Mouse (Mus musculus) neutrophil, adult 83 days (primary cell): Measurements from ENCODE around the gene Tshb. TPM values are rescaled to one million over a fixed set of nuclear protein-coding genes. Genes with fewer than 3 reads are reported as not detected.

Source experiments
- total RNA-seq, 2 experiments: library from RNA; stranded (reverse); gene quantifications; one replicate each; pipeline ENCODE4 v1.2.4; 2023

Gene Tshb
- not detected for total RNA-seq

GRCm38 (mm10) chr3:102782618-102783017 is at the start of gene Tshb:
TSS of gene Tshb (minus strand) at chr3:102782718.

DNA sequence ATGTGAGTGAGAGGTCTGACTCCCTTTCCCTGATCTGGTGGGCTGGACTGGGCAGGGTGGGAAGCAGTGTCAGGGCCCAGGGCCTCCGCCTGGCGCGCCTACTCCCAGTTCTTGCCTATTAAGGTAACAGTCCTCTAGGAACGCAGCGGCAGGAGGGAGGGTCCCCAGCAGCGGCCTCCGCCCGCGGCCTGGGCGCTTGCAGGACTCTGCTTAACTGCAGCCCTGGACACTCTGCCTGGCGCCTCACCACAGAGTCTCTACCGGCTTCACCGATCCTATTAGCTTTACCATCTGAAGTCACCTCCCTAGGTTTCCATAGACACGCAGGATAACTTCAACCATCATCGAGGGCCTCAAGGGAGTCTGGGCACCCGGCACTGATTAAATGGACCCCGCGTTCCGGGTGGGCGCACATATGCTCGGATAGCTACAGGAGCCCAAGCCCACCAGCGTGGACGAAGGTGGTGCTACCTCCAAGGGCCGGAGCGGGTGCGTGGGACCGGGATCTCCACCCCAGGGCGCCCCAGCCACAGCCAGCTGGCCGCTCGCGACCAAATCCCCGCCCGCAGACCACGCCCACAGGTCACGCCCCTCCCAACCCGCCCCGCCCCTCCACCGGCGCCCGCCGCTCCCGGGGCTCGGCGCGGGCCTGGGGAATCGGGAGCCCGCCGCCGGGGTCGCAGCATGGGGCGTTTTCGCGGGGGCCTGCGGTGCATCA is 48.0 kb downstream of the Tshb start, which contains the start of gene Tspan2:
Tspan2 (plus strand) TSS at position 217 of the 718 bp plus-strand sequence.

Other genes with a start within 250 kb of the Tshb start
- 10 to 100 TPM; 23.6 to 27.0 TPM for gene Tspan2, start 48.2 kb downstream of the Tshb start, total RNA-seq
- gene Sycp1, start 153.4 kb upstream of the Tshb start, total RNA-seq: not detected
- gene Nr1h5, start 181.4 kb upstream of the Tshb start, total RNA-seq: not detected
- 10 to 100 TPM; 47.7 to 59.3 TPM for gene Sike1, start 213.0 kb upstream of the Tshb start, total RNA-seq
- 100 to 1,000 TPM; 183 to 214 TPM for gene Csde1, start 237.7 kb upstream of the Tshb start, total RNA-seq